Mouse (Mus musculus) liver, postnatal 0 days (tissue): ENCODE results near the gene 0610012G03Rik.

Experiments used
- CTCF ChIP-seq: sonication (generic); IDR thresholded peaks from 2 replicates; pipeline ENCODE4 v1.5.1; 2016; ENCODE audit warnings: antibody characterized with exemption, low read depth
- EP300 ChIP-seq: IDR thresholded peaks from 2 replicates; pipeline ENCODE4 v1.6.1; 2016; ENCODE audit warnings: antibody characterized with exemption, low read depth, mild to moderate bottlenecking

- TF ChIP-seq CTCF (no peak), EP300 (no peak)
Observed at GRCm38 (mm10) chr16:31940586-31940985, 7.7 kb downstream of the 0610012G03Rik start.
